Mouse (Mus musculus): ENCODE results near the gene Ttc9.

DNA sequence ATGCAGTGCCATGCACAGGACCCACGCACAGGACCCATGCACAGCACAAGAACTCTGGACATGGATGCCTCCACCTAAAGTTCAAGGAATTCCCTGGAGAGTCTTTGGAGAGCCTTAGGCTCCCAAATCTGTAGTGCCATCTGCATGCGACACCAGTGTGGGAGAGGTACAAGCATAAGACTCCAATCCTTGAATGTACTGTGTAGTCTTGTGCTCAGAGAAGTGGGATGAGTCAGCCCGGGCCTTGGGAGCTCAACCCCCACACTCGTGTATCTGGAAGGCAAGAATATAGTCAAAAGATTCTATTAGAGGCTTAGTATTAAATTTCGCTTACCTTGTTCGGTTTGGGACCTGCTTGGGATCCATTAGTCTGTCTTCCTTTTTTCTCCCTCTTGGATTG lies 15.2 kb upstream of the Ttc9 start:
- no peak for TF ChIP-seq CTCF (IDR thresholded peaks at IDR 0.05; ENCODE audit: control insufficient read depth, insufficient read depth, insufficient replicate concordance, low read depth, low read length)
- no peak for TF ChIP-seq POLR2A (IDR thresholded peaks at IDR 0.05; ENCODE audit: control insufficient read depth, low read depth, low read length)
